Mouse (Mus musculus): ENCODE measurements around the gene Dbn1. TPM values are rescaled to one million over a fixed set of nuclear protein-coding genes. Genes with fewer than 3 reads are reported as not detected.

Gene Dbn1
- polyA plus RNA-seq, 1 experiment = 0.62 TPM

GRCm38 (mm10) chr13:55496661-55497060, 8.8 kb upstream of the Dbn1 start:
- TF ChIP-seq CTCF (IDR thresholded peaks at IDR 0.05; ENCODE audit: low read depth, low read length) = no peak
- no peak for TF ChIP-seq POLR2A (IDR thresholded peaks at IDR 0.05; ENCODE audit: borderline replicate concordance, low read depth, low read length)
- H3K27ac ChIP-seq (ENCODE audit: insufficient read depth, low read depth, low read length) = no peak overlapping the region
- no peak overlapping the region for H3K4me3 ChIP-seq (ENCODE audit: insufficient read depth, low read length)
- no peaks in the 10 kb centered on the region for H3K4me1 ChIP-seq (ENCODE audit: control insufficient read depth, insufficient read depth, low read length)

- Histone ChIP-seq H3K4me3 (ENCODE audit: insufficient read depth, low read length) (no peak overlapping the region), H3K27ac (ENCODE audit: insufficient read depth, low read depth, low read length) (no peak overlapping the region), H3K4me1 (ENCODE audit: control insufficient read depth, insufficient read depth, low read length) (no peaks in the 10 kb centered on the region)
- TF ChIP-seq POLR2A (IDR thresholded peaks at IDR 0.05; ENCODE audit: borderline replicate concordance, low read depth, low read length) = no peak
- TF ChIP-seq CTCF (IDR thresholded peaks at IDR 0.05; ENCODE audit: low read depth, low read length) = no peak
These were observed 7.8 kb upstream of the Dbn1 start for GRCm38 (mm10) chr13:55495702-55496101.

- Histone ChIP-seq H3K4me3 (ENCODE audit: insufficient read depth, low read length) (no peak overlapping the region), H3K4me1 (ENCODE audit: control insufficient read depth, insufficient read depth, low read length) (no peaks in the 10 kb centered on the region), H3K27ac (ENCODE audit: insufficient read depth, low read depth, low read length) (no peak overlapping the region)
- TF ChIP-seq POLR2A (IDR thresholded peaks at IDR 0.05; ENCODE audit: borderline replicate concordance, low read depth, low read length) (no peak), CTCF (IDR thresholded peaks at IDR 0.05; ENCODE audit: low read depth, low read length) (no peak)
These were observed 7.1 kb upstream of the Dbn1 start for GRCm38 (mm10) chr13:55494883-55495621.

GRCm38 (mm10) chr13:55494257-55494656, 6.3 kb upstream of the Dbn1 start:
- Histone ChIP-seq H3K4me1 (ENCODE audit: control insufficient read depth, insufficient read depth, low read length) (no peaks in the 10 kb centered on the region), H3K4me3 (ENCODE audit: insufficient read depth, low read length) (no peak overlapping the region), H3K27ac (ENCODE audit: insufficient read depth, low read depth, low read length) (no peak overlapping the region)
- TF ChIP-seq CTCF (IDR thresholded peaks at IDR 0.05; ENCODE audit: low read depth, low read length) (no peak), POLR2A (IDR thresholded peaks at IDR 0.05; ENCODE audit: borderline replicate concordance, low read depth, low read length) (no peak)

- Histone ChIP-seq H3K4me3 (ENCODE audit: insufficient read depth, low read length) (0 out of 2 replicates have a peak overlapping the region, but pooled peaks have one; percentile 1), H3K27ac (ENCODE audit: insufficient read depth, low read depth, low read length) (no peak overlapping the region), H3K4me1 (ENCODE audit: control insufficient read depth, insufficient read depth, low read length) (no peaks in the 10 kb centered on the region)
- no peak for TF ChIP-seq CTCF (IDR thresholded peaks at IDR 0.05; ENCODE audit: low read depth, low read length)
- TF ChIP-seq POLR2A (IDR thresholded peaks at IDR 0.05; ENCODE audit: borderline replicate concordance, low read depth, low read length) = no peak
These were observed 864 bp downstream of the Dbn1 start for GRCm38 (mm10) chr13:55486916-55487577.

- TF ChIP-seq CTCF (IDR thresholded peaks at IDR 0.05; ENCODE audit: low read depth, low read length) (no peak), POLR2A (IDR thresholded peaks at IDR 0.05; ENCODE audit: borderline replicate concordance, low read depth, low read length) (no peak)
- H3K27ac ChIP-seq (ENCODE audit: insufficient read depth, low read depth, low read length) = no peak overlapping the region
- no peak overlapping the region for H3K4me3 ChIP-seq (ENCODE audit: insufficient read depth, low read length)
- H3K4me1 ChIP-seq (ENCODE audit: control insufficient read depth, insufficient read depth, low read length) = no peaks in the 10 kb centered on the region
These were observed 1.7 kb downstream of the Dbn1 start for GRCm38 (mm10) chr13:55486029-55486794.

- Histone ChIP-seq H3K4me3 (ENCODE audit: insufficient read depth, low read length) (no peak overlapping the region), H3K4me1 (ENCODE audit: control insufficient read depth, insufficient read depth, low read length) (no peaks in the 10 kb centered on the region), H3K27ac (ENCODE audit: insufficient read depth, low read depth, low read length) (no peak overlapping the region)
- TF ChIP-seq CTCF (IDR thresholded peaks at IDR 0.05; ENCODE audit: low read depth, low read length) (no peak), POLR2A (IDR thresholded peaks at IDR 0.05; ENCODE audit: borderline replicate concordance, low read depth, low read length) (no peak)
These were observed 3.3 kb downstream of the Dbn1 start for GRCm38 (mm10) chr13:55484520-55485088.

- TF ChIP-seq POLR2A (IDR thresholded peaks at IDR 0.05; ENCODE audit: borderline replicate concordance, low read depth, low read length) (no peak), CTCF (IDR thresholded peaks at IDR 0.05; ENCODE audit: low read depth, low read length) (no peak)
- Histone ChIP-seq H3K4me3 (ENCODE audit: insufficient read depth, low read length) (no peak overlapping the region), H3K4me1 (ENCODE audit: control insufficient read depth, insufficient read depth, low read length) (peaks cover 6% of the 10 kb centered on the region), H3K27ac (ENCODE audit: insufficient read depth, low read depth, low read length) (no peak overlapping the region)
These were observed 4.3 kb downstream of the Dbn1 start for GRCm38 (mm10) chr13:55483593-55483992.

GRCm38 (mm10) chr13:55483071-55483470, 4.8 kb downstream of the Dbn1 start:
- peaks cover 10% of the 10 kb centered on the region for H3K4me1 ChIP-seq (ENCODE audit: control insufficient read depth, insufficient read depth, low read length)
- TF ChIP-seq POLR2A (IDR thresholded peaks at IDR 0.05; ENCODE audit: borderline replicate concordance, low read depth, low read length) (no peak), CTCF (IDR thresholded peaks at IDR 0.05; ENCODE audit: low read depth, low read length) (no peak)
- no peak overlapping the region for H3K4me3 ChIP-seq (ENCODE audit: insufficient read depth, low read length)
- H3K27ac ChIP-seq (ENCODE audit: insufficient read depth, low read depth, low read length) = no peak overlapping the region

Data from bone marrow macrophage, adult 2 months (primary cell).